Mouse (Mus musculus) stomach, embryonic 16.5 days (tissue): ENCODE data around the gene Nutm1. TPM values are rescaled to one million over a fixed set of nuclear protein-coding genes. Genes with fewer than 3 reads are reported as not detected.

Source experiments
- ATAC-seq: fragments of 200-750 bp; cut with Nextera tagmentation; 2 replicates; pipeline ENCODE4 v1.8.0; 2017; ENCODE audit warnings: moderate number of reproducible peaks, moderate TSS enrichment; ENCODE audit not compliant: insufficient read depth, low FRiP score
- H3K27ac ChIP-seq: fragments of 300-500 bp; sonication (generic); 2 replicates; pipeline ENCODE4 v1.5.1; 2014; ENCODE audit warnings: low read length
- H3K27me3 ChIP-seq: fragments of 300-500 bp; sonication (generic); 2 replicates; pipeline ENCODE4 v1.6.1; 2014; ENCODE audit warnings: low read length, control low read depth, mixed read lengths; ENCODE audit not compliant: control insufficient read depth, insufficient read depth
- H3K36me3 ChIP-seq: fragments of 300-500 bp; sonication (generic); 2 replicates; pipeline ENCODE4 v1.6.1; 2014; ENCODE audit warnings: low read length; ENCODE audit not compliant: control insufficient read depth, insufficient read depth
- H3K4me1 ChIP-seq: fragments of 300-500 bp; sonication (generic); 2 replicates; pipeline ENCODE4 v1.6.1; 2014; ENCODE audit warnings: low read length, control low read depth, mixed read lengths; ENCODE audit not compliant: control insufficient read depth, insufficient read depth
- H3K4me2 ChIP-seq: fragments of 300-500 bp; sonication (generic); 2 replicates; pipeline ENCODE4 v1.6.1; 2014; ENCODE audit warnings: low read depth, low read length, mixed read lengths
- H3K4me3 ChIP-seq: fragments of 300-500 bp; sonication (generic); replicated peaks from 2 replicates; pipeline ENCODE4 v1.5.1; 2014; ENCODE audit warnings: mild to moderate bottlenecking, low read length
- H3K9ac ChIP-seq: fragments of 300-500 bp; sonication (generic); 2 replicates; pipeline ENCODE4 v1.6.1; 2014; ENCODE audit warnings: low read length
- H3K9me3 ChIP-seq: fragments of 300-500 bp; sonication (generic); replicated peaks from 2 replicates; pipeline ENCODE4 v1.6.1; 2016; ENCODE audit warnings: low read length, control low read depth; ENCODE audit not compliant: control insufficient read depth
- WGBS: fragments of 180-500 bp; shearing (Covaris S2); extraction: QIAGEN DNeasy Blood & Tissue Kit; methylation state at CpG from one replicate; pipeline ENCODE4 v1.1.7; 2014; 5-methylcytosine and 5-hydroxymethylcytosine counted together
- polyA plus RNA-seq: library from polyadenylated mRNA; unstranded; fragments of >200 nt; fragmentation: Nextera tagmentation; extraction: Ambion mirVana; gene quantifications from 2 replicates; pipeline ENCODE4 v1.2.1, GENCODE M21; 2015

Nutm1 gene
- polyA plus RNA-seq, 1 experiment from 2014 or later = 0.05 TPM

DNA sequence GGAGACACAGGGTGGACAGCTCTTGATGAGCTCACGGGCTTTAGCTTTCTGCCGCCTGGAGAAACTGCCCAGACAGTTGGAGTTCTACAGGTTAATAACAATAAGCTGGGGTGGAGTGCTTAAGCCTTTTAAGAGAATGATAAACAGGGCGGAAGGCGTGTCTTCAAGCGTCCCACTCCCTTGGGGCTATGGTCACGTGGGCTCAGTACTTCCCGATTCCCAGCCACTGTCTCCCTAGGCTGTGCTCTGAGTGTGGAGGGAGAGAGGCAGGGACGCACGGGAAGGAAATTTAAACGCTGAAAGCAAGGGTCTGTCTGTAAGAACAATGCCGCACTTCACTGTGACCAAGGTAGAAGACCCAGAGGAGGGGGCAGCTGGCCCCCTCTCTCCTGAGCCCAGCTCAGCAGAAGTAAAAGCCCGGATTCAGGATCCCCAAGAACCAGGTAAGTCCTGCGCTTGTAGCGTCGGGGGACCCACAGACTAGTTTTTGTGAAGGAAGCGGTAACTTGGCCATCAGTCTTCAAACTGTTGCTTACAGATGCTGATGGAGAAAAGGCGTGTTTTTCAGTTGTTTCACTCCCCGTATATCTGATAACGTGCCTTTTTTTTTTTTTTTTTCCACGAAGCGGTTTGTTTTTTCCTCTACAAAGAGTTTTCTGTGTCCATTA, 25.4 kb upstream of the Nutm1 start:
- peak overlapping the region; percentile 80 for H3K27ac ChIP-seq
- no peaks in the 10 kb centered on the region for H3K9me3 ChIP-seq
- ATAC-seq = peak; percentile 97
- peak overlapping the region; percentile 68 for H3K4me3 ChIP-seq
- H3K4me2 ChIP-seq = peak overlapping the region; percentile 97
- no peaks in the 10 kb centered on the region for H3K36me3 ChIP-seq
- peak overlapping the region; percentile 86 for H3K9ac ChIP-seq
- H3K4me1 ChIP-seq = peaks cover 6% of the 10 kb centered on the region
- under 1% methylated on average over 21 of the region's 21 CpGs for WGBS
- no peaks in the 10 kb centered on the region for H3K27me3 ChIP-seq

DNA sequence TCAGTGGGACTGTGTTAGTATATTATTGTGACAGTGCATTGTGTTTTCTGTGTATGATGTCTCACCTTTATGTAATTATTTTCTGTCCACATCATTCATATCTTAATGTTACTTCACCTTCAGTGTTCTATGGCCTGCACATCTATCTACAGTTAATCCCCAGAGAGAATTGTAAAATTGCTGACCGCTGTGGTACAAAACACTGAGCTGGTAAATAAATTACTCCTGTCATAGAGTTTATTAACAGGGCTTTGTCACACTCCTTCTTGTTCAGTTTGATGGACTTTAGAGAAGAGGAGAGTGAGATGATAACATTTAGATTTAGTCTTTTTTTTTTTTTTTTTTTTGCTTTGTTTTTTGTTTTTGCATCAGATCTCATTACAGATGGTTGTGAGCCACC, 23.8 kb upstream of the Nutm1 start:
- no peak overlapping the region for H3K4me3 ChIP-seq
- H3K9me3 ChIP-seq = no peaks in the 10 kb centered on the region
- ATAC-seq = no peak
- H3K9ac ChIP-seq = no peak overlapping the region
- H3K4me2 ChIP-seq = no peak overlapping the region
- 96% methylated on average over 1 of the region's 1 CpGs for WGBS
- H3K4me1 ChIP-seq = peaks cover 10% of the 10 kb centered on the region
- H3K27me3 ChIP-seq = no peaks in the 10 kb centered on the region
- no peaks in the 10 kb centered on the region for H3K36me3 ChIP-seq
- no peak overlapping the region for H3K27ac ChIP-seq

DNA sequence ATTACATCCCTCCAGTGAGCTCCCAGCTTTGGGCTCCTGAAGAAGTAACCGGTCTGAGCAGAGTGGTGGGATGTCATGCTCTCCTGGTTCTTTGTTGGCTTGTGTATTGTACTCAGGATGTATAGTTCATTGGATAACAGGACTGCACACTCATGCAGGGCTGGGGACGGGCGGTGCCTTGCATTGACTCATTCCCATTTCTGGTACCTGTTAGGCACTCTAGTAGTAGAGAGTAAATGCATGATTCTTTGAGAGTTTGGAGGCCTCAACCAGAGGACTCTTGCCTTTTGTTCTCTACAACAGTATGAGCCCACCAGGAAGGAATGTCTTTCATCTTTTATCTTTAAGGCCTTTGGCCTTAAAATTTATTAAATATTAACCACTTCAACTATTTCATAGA, 17.8 kb upstream of the Nutm1 start:
- ATAC-seq = peak; percentile 47; the same call in 1 of the 2 replicates
- WGBS = 82% methylated on average over 3 of the region's 3 CpGs
- Histone ChIP-seq H3K36me3 (no peaks in the 10 kb centered on the region), H3K4me1 (0 out of 2 replicates have a peak, but pooled peaks cover 4% of the 10 kb centered on the region), H3K27ac (no peak overlapping the region), H3K27me3 (no peaks in the 10 kb centered on the region), H3K4me2 (no peak overlapping the region), H3K9me3 (no peaks in the 10 kb centered on the region), H3K4me3 (no peak overlapping the region), H3K9ac (no peak overlapping the region)

DNA sequence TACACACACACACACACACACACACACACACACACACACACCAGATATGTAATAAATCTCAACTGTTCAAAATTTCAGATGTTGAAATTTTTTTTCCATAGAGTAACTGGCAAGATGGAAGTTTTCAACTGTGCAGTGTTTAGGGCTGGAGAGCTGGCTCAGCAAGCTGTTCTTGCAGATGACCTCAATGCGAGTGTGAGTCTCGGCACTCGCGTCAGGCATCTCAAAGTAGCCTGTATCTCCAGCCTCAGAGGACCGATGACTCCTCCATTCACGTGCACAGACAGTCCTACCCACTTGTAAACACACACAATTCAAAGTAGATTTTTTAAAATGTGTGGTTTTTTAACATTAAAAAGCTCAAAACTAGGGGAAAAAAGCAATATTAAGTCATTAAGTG, 14.4 kb upstream of the Nutm1 start:
- ATAC-seq = no peak
- WGBS = 79% methylated on average over 6 of the region's 6 CpGs
- Histone ChIP-seq H3K4me3 (no peak overlapping the region), H3K27ac (no peak overlapping the region), H3K36me3 (no peaks in the 10 kb centered on the region), H3K4me2 (no peak overlapping the region), H3K9ac (no peak overlapping the region), H3K27me3 (no peaks in the 10 kb centered on the region), H3K9me3 (no peaks in the 10 kb centered on the region), H3K4me1 (no peaks in the 10 kb centered on the region)

DNA sequence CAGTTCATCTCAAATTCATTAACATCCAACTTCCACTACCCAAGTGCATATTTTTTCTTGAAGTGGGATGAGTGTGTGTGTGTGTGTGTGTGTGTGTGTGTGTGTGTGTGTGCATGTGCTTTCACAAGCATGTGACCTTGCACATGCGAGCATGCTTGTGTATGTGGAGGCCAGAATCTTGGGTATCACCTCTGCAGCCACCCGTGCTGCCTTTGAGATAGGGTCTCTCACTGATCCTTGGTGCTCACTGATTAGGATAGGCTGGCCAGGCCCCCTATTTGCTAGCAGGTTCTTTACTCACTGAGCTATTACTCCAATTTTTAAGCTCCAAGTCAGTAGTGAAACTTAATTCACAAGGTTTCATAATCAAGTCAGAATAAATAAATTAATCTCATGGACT, 13.8 kb upstream of the Nutm1 start:
- Histone ChIP-seq H3K9ac (no peak overlapping the region), H3K36me3 (no peaks in the 10 kb centered on the region), H3K4me1 (peaks cover under 1% of the 10 kb centered on the region; the same call in 1 of the 2 replicates), H3K27me3 (no peaks in the 10 kb centered on the region), H3K4me2 (no peak overlapping the region), H3K9me3 (no peaks in the 10 kb centered on the region), H3K27ac (no peak overlapping the region), H3K4me3 (no peak overlapping the region)
- WGBS = 84% methylated on average over 2 of the region's 2 CpGs
- no peak for ATAC-seq

DNA sequence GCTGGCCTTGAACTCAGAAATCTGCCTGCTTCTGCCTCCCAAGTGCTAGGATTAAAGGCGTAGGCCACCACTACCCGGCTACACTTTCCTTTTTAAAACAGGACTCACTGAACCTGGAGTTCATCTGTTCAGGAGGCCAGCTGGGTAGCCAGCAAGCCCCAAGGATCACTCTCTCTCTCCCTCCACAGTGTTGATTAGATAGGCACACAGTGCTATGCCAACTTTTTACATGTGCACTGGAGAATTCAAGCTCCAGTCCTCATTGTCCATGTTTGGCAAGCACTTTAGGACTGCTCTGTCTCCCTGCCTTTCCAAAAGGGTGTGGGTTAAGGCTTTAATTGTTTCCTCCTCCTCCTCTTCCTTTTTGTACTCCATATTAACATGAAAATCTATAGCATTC, 10.9 kb upstream of the Nutm1 start:
- Histone ChIP-seq H3K9me3 (no peaks in the 10 kb centered on the region), H3K36me3 (no peaks in the 10 kb centered on the region), H3K4me2 (no peak overlapping the region), H3K27me3 (no peaks in the 10 kb centered on the region), H3K27ac (no peak overlapping the region), H3K9ac (no peak overlapping the region), H3K4me3 (no peak overlapping the region), H3K4me1 (peaks cover 17% of the 10 kb centered on the region)
- no peak for ATAC-seq
- 80% methylated on average over 2 of the region's 2 CpGs for WGBS

DNA sequence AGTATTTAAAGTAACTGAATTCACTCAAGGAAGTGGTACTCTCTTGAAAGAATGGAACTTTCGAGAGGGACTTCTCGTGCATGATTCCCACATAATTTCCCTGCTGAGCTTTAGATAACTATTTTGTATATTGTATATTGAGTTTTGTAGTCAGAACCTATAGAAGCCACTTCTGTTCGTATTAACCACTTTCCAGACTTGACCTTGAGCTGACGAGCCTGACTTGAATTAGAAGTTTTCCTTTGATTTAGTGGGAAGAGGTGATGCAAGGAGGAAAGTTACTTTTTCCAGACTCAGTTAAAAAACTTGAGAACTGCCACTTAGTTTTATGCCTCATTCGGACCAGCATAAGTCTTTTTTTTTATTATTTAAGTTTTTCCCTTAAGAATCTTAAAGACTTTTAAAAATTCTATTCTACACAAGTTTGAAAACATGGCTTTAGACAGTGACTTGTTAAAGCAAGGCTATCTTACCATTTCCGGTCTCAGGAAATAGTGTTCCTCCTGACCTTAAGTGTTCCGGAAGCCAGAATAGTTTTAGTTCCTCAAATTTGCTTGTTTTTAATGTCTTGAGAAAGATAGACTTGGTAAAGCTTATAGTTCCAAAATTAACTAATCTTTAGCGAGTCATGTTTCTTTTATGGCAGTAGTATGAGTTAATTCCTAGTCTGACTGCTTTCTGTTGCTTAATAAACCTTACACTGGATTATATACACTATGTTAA, 8.6 kb upstream of the Nutm1 start:
- no peak overlapping the region for H3K9ac ChIP-seq
- H3K27me3 ChIP-seq = no peaks in the 10 kb centered on the region
- no peaks in the 10 kb centered on the region for H3K9me3 ChIP-seq
- peak overlapping the region; percentile 72 for H3K4me3 ChIP-seq
- H3K4me1 ChIP-seq = peaks cover 25% of the 10 kb centered on the region
- H3K36me3 ChIP-seq = no peaks in the 10 kb centered on the region
- H3K4me2 ChIP-seq = peak overlapping the region; percentile 89
- no peak overlapping the region for H3K27ac ChIP-seq
- no peak for ATAC-seq
- WGBS = 71% methylated on average over 8 of the region's 8 CpGs

DNA sequence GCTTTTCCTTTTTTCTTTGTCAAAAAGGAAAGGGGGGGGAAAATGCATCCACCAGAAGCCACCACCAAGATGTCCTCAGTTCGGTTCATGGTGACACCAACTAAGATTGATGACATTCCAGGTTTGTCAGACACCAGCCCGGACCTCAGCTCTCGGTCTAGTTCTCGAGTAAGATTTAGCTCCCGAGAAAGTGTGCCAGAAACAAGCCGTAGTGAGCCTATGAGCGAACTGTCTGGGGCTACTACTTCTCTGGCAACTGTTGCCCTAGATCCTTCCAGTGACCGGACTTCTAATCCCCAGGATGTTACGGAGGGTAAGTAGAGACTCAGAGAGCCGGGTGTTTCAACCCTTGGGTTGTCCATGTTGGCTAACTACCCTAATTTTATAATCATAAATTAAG, 7.7 kb upstream of the Nutm1 start:
- no peak for ATAC-seq
- no peaks in the 10 kb centered on the region for H3K9me3 ChIP-seq
- H3K9ac ChIP-seq = peak overlapping the region; percentile 84
- H3K27ac ChIP-seq = peak overlapping the region; percentile 34; the same call in 1 of the 2 replicates
- peaks cover 27% of the 10 kb centered on the region for H3K4me1 ChIP-seq
- peak overlapping the region; percentile 72 for H3K4me3 ChIP-seq
- H3K27me3 ChIP-seq = no peaks in the 10 kb centered on the region
- H3K4me2 ChIP-seq = peak overlapping the region; percentile 89
- 24% methylated on average over 10 of the region's 10 CpGs for WGBS
- no peaks in the 10 kb centered on the region for H3K36me3 ChIP-seq

DNA sequence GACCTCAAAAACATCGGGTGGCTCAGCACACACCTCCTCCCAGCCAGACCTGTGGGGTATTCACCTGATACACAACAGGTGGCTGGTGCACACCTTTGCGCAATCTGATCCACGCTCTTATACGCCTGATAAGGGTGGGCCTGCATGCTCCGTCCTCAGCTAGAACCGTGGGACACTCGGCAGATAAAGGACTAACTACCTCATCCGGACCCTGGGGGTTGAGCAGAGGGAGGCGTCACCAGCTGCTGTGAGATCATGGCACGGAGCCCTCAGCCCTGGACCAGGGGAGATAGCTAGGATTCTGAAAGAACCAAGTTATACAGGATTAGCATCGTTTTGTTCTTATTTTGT, 7.1 kb upstream of the Nutm1 start, which contains the start of gene Gm21985:
TSS of gene Gm21985 (plus strand) at position 73 of the 351 bp plus-strand sequence.
- 2% methylated on average over 11 of the region's 11 CpGs for WGBS
- no peaks in the 10 kb centered on the region for H3K9me3 ChIP-seq
- H3K9ac ChIP-seq = peak within 1 kb of the TSS; percentile 84
- H3K27me3 ChIP-seq = no peaks in the 10 kb centered on the region
- no peaks in the 10 kb centered on the region for H3K36me3 ChIP-seq
- peak within 1 kb of the TSS; percentile 86 for H3K27ac ChIP-seq
- peak within 1 kb of the TSS; percentile 72 for H3K4me3 ChIP-seq
- peaks cover 27% of the 10 kb centered on the region for H3K4me1 ChIP-seq
- peak; percentile 42; the same call in 1 of the 2 replicates for ATAC-seq
- H3K4me2 ChIP-seq = peak within 1 kb of the TSS; percentile 89
